Mouse (Mus musculus): ENCODE measurements around the gene Ttc28.
A peak's percentile ranks its signal among the peaks of the same experiment; 100 is the strongest.

Gene Ttc28

DNA sequence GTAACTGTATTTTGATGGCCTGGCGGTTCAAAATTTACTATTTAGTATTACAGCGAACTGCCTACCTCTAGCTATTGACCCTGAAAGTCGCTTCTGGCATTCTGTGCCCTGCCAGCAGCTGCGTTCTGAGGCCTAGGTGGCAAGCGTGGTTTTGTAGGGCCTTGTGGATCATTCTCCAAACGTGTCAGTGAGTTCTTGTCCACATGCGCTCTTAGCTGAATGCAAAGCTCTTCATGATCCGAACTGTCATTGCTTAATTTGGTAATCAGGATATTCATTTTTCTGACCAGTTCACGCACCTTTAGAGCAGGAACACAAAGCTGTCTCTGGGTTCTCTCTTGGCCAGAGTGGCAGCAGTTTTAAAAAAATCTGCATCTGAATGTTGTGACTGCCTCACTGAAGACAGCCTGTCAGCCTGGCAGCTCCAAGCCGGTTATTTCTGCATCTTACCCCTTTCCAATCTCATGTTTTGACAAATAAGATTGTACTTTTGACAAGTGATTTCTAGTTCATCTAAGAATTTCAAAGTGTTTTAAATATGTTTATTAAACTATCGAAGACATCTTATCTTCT lies 88.0 kb downstream of the Ttc28 start:
- no peak for DNase-seq

DNA sequence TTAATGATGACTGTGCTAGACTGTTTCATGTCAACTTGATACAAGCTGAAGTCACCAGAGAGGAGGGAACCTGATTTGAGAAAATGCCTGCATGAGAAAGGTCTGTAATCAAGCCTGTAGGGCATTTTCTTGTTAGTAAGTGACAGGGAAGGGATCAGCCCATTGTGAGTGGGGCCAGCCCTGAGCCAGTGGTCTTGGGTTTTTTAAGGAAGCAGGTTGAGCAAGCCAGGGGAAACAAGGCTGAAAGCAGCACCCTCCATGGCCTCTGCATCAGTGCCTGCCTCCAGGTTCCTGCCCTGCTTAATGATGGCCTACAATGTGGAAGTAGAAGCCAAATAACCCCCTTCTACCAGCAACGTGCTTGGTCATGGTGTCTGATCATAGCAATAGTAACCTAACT lies 89.0 kb downstream of the Ttc28 start:
- no peak for DNase-seq

DNA sequence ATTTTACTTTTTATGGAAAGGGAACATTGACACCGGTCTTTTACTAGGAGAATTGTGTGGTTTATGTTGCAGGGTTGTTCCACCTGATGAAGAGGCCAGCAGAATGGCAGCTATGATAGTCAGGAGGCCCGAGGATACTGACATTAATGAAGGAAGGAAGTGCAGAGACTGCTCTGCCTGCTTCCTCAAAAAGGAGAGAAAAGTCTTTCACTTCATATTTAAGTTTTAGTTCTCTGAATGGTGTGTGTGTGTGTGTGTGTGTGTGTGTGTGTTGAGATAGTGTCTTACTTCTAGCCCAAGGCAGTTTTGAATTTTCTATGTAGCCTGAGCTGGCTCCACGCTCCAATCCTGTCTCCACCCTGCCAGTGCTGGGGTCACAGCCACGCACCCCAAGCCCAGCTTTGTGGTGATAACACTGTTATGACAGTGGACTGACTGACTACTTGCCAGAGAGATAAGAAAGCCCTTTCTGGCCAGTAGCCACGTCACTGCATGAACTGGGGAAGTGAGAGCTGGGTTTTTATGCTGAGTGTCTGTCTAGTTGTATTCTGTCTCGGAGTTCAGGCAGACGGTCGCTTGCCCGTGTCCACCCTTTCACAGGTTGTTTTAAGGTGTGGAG lies 90.7 kb downstream of the Ttc28 start:
- peak; percentile 49 for DNase-seq

DNA sequence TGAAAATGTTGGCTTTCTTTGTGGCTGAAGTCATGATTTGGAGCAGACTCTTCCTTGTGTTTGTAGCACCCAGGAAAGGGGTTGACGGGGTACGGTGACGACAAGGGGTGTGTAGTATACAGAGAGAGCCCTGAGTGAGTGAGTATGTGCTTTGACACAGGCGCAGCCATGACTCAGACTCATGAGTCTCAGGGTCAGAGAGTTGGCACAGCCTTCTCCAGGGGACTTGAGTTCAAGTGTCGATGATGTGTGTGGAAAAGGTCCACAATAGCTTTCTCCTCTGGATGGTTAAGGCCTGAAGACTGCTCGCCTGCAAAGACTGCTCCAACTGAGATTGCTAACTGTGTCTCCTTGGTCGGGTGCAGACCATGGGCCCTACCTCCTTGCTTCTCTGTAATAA lies 97.1 kb downstream of the Ttc28 start:
- DNase-seq, result no peak

DNA sequence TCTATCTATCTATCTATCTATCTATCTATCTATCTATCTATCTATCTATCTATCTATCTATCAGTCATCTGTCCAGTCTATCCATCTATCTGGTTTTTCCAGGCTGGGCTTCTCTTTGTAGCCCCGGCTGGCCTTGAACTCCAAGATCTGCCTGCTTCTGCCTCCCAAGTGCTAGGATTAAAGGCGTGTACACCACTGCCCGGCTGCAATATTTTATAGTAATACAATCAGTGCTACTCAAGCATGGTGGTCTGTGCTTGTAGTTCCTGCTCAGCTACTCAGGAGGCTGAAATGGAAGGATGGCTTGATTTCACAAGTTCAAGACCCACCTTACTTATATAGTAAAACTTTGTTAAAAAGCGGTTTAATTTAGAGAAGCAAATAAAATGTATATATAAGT lies 98.2 kb downstream of the Ttc28 start:
- no peak for DNase-seq

DNA sequence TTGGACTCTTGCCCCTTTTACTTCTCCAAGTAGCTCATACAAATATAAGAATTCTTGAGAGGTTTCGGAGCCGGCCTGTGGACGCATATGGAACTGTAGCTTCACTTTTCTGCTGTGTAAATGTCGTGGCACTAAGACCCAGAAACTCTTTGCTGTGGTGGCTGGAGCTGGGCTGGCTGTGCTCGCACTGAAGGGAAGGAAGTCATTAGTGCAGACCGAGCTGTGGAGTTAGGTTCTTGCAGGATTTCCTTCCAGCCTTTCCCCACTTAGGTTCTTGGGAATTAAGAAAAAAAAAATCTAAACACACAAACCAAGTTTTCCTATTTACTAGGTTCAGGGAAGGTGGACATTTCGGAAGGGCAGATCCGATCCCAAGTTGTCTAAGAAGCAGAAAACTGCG lies 98.9 kb downstream of the Ttc28 start:
- peak; percentile 71 for DNase-seq

DNA sequence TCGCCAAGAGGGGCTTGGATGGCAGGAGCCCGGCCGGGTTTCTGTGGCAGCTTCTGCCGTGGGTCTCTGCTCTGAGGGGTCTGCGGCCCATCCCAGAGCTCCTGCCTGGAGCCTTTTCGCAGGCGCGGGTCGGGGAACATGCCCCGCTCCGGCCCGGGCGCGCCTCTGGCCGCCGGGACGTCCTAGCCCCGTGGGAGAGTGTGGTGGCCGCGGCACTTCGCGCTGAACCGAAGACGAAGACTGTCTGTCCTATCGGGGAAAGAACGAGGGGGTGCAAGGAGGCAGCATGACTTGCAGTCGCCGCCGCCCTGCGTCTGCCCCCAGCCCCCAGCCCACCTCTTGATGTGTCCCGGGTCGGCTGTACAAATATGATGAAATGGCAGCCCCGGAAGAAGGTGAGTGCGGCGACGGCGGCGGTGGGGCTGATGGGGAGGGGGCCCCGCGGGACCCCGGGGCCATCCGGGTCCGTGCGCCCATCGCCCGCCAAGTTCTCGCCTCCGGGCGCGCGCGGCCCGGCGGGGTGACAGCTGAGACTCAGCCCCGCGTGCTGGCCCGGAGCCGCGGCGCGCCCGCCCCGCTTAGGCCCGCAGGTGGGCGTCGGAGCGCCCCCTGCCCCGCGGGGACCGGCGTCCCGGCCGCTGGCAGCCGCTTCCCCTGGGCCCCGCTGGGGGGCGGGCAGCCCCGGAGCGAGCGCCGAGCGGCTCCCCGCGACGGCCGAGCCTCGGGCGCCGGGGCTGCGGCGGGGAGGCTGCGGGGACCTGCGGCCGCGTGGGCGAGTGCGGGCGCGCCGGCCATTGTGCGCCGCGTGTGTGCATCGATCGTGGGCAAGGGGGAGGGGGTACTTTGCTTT lies 99.6 kb downstream of the Ttc28 start:
- DNase-seq, result no peak

DNA sequence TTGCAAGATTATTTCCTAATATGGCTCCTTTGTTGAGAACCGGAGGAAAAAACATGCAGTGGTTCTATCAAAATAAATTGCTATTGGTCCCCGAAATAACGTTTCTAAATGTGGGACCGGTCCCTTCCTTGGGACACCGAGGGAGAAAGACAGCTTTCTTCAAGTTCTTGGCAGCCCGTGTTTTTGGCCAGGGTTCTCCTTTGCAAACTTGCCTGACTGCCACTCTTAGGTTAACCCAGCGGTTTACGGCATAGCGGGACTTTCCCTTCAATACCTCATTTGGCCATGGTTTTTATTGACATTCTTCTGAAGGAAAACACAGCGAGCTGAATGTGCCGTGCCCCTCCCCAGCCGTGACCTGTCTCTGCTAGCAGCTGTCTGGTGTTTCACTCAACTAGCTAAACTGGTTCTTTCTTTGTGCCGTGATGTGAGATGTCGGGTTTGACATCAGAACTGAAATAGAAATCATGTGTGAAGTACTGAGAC lies 100.3 kb downstream of the Ttc28 start:
- DNase-seq, result no peak

DNA sequence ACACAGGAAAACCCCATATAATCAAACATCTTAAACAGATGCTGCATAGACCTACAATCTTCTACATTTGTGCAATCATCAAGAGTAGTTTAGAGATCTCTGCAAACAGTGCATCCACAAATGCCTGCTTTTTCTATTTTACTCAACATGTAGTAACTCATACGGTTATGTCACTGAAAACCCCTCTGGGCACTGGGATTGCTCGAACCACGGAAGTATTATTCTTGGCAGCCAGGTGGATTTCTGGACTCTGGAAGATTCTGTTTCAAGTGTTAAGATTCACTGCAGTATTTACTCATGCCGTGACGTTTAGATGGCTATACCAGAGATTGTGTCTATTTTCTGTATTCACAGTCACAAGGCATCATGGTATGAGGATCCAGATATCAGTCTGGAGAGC lies 101.0 kb downstream of the Ttc28 start:
- no peak for DNase-seq

DNA sequence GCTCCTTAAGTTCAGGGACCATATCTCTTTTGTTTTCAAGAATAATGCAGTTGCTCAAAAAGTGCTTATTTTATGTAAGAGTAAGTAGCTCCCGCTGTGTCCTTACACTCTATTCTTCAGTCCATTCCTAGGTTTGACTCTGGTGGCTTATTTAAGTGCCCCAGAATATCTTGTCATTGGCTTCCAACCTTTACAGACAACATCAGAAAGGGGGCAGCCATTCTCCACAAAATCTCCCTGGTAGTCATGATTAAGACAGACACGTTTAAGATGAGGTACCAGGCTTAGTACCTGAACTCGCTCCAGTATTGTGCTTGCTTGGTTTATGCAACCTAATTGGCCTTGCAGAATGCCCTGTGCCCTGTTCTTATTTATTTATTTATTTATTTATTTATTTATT lies 102.8 kb downstream of the Ttc28 start:
- DNase-seq, result no peak

DNA sequence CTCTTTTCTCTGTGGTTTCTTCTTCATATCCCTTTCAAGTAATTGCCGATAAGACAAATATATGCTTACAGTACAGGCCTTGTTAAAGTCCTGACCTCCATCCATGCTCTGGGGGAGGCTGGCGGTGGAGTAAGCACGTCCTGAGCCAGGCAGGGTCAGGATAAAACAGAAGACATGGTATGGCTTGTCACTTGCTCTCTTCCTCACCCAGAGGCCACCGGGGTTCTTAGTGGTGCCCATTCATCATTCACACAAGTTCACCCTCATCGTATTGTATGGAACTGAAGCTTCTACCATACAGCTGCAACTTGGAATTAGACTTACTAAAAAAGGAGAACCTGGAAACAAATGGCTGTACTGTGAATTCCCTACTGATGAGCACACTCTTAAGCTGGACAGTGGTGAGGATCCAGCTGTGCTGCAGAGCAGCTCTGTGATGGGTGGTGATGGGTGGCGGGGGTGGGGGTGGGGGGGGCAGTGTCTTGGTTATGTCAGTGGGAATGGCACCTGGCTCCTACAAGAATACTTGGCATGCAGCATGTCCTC lies 104.6 kb downstream of the Ttc28 start:
- no peak for DNase-seq

DNA sequence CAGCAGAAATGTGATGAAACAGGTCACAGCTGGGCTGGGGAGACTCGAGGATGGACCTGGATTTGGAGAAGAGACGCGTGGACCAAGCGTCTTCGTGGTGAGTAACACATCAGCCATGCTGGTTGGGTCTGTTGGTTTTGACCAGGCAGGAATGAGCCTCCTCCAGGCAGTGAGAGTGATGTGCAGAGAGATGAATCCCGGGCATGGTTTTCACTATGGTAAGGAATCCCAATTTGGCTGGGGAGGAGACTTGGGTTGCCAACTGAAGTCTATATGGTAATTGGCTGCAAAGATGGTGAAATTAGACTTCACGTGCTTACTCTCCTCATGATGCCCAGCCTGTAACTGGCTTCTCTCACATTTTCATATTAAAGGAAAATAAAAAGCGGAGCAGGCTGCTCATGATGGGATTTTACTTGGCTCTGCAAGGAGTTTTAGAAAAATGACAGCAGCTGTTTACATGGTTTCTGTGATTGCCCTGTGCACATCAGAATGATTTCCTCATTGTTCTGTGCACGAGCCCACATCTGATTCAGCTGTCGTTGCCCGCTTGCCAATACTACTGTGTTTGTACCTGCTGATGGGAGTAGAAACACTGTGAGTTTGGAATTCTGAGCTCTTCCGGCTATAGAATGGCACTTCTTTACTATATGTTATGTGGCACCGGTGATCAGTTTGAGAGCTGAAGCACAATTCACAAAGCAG lies 117.4 kb downstream of the Ttc28 start:
- DNase-seq, result peak; percentile 35

DNA sequence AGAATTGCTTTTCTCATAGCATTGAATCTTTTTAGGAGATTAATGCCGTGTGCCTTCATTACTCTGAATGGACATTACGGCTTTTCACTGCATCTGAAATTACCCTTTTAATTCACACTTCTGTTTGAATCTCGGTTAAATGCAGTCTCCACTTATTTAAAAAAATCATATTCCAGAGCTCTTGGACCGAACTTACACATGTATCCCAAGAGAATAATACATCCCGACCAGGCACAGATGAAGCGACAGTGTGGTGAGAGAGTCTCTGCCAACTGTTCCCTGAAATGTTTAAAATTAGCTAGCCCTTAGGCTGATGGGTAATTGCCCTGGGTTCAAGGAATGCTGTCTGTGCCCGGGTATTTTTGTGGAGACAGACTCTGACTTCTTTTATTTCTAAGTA lies 118.1 kb downstream of the Ttc28 start:
- DNase-seq, result no peak

DNA sequence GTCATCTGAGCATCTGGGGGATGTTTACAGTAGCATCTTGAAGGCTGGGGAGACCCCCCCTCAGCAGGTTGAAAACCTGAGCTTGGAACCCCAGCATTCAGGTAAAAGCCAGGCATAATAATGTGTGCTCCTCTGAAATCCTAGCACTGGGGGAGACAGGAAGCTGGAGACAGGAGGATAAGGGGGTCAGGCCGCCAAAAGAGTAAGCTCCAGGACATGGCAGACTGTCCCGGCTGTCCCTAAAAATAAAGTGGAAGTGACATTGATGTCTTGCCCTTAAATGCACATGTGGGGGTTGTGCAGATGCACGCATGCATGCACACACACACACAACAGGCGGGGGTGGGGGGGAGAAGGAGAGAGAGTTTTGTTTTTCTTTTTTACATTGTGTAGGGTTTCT lies 118.7 kb downstream of the Ttc28 start:
- no peak for DNase-seq

DNA sequence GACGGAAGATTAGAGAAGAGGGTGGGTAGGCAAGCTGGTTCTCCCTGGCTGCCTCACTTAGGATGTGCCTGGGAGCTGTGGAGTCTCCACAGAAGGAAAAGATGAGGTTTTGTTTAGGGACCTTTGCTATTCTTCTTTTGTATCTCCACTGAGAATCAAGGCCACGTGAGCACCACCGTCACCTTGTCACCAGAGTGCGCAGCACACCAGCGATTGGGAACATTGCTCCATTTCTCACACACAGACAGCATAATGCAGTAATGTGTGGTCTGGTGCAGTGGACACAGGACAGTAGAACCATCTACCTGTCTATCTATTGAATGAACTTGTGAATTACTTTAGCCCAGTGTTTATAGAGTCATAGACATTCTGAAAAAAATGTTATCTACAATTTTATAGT lies 121.3 kb downstream of the Ttc28 start:
- no peak for DNase-seq

DNA sequence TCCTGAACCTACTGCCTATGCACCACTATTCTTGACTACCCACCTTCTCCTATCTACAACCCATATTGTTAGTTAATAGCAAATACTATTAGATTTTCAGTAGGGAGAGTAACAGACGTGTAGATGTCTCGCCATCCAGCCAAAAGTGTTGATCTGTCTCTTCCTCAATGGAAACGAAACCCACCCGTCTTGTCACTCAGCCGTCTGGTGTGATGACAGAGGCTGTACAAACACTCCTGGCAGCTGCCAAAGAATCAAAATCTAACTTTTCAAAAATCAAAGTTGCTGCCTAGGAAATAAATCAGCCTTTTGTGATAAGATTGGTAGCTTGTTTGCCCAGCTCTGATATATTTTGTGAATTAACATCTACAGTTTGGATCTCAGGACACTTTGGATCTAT lies 123.6 kb downstream of the Ttc28 start:
- no peak for DNase-seq

DNA sequence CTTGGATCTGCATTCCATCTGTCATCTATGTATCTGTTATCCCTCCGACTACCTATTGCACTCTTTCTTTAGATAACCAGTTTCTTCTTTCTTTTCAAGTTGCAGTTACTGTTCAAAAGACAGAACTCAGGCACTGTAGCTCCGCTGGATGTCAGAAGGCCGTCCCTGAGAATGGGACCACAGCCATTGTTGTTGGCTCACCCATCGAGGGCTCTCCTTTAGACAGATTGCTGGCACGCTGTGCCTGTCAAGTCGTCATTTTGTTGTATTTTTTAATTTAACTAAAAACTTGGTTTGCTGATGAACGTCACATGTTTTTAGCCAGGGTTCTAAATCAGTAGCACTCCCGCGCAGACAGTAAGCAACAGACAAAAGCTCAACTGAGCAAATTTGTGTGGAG lies 124.1 kb downstream of the Ttc28 start:
- DNase-seq, result no peak

DNA sequence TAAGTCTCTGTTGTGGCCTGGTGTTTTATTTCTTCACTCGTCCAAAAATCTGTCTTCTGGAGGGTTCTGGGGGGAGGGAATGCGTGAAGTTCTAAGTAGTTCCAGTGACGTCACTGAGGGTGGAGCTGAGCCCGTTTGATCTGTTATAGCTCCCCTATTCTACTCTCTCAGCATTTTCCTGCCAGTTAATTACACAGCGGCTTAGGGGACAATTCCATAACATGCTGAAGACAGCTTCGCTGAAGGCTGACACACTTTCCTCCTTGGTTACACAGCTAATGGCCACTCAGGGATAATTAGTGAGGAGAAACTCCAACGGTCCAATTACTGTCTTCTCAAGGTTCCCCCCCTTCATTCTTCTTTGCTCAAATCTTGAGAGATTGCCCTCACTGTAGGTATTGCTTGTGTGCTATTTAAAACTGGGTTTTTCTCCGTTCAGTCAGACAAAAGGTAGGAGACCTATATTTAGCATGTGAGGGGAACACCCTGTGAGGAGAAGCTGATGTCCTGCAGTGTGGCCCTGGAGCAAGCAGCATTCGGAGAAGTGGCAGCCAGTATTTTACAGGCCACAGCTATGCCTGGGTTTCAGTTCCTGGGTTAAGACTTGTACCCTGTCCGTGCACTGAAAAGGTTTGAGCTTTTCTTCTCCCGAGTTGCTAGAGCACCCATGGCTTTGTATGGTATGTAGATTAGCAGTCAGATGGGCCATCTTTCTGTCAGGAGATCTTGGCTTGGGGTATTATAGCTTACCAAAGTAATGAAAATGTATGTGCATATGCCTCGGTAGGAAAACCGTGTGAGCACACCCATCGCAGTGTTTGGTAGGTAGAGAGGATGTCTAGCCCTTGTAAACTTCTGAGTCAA lies 126.9 kb downstream of the Ttc28 start:
- DNase-seq, result no peak

DNA sequence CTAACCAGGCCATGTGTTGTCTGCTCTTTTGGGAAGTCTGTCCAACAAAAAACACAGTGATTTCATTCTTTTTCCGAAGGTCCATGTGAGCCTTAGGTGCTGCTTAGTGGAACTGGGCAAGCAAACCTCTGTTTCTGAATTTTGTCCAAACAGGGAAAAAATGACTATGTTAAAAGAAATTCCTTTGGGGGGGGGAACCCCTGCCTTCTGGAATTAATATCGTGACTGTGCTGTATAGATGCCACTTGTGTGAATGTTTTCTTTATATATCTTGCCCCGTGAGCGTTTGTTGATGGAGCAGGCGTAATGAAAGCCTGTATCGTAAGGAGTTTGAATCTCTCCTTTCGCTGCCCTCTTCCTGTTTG lies 127.5 kb downstream of the Ttc28 start:
- no peak for DNase-seq

DNA sequence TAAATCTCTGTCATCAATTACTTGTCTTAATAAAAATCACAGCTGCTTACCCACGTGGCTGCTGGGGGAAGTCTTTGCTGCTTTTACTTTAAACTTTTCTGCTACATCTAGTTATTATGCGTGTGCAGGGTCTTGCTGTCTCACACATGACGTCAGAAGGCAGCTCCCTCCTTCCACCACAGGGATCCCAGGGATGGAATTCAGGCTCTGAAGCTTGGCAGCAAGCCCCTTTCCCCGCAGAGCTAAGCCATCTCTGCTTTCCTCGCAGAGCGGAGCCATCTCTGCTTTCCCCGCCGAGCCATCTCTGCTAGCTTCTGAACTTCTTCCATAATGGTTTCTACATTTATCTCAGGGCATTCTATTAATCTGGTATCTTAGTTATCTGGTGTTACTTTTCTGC lies 128.3 kb downstream of the Ttc28 start:
- DNase-seq, result no peak

DNA sequence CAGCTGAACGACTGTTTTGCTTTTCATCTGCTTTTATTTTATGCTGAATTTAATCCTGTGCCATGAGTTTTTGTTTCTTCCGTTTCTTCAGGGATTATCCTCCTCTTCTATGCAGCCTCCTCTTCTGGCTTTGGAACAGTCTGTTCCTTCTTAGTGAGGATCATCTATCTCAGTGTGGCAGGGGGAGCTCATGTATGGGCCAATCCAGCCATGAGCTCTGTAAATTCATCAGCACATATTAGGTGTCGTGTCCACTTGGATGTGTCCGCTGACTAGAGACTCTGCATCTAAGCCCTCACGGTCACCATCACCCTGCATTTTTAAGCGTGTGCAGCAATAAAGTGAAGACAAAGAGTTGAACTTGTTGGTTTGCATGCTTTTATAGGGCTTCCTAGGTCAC lies 128.8 kb downstream of the Ttc28 start:
- no peak for DNase-seq

DNA sequence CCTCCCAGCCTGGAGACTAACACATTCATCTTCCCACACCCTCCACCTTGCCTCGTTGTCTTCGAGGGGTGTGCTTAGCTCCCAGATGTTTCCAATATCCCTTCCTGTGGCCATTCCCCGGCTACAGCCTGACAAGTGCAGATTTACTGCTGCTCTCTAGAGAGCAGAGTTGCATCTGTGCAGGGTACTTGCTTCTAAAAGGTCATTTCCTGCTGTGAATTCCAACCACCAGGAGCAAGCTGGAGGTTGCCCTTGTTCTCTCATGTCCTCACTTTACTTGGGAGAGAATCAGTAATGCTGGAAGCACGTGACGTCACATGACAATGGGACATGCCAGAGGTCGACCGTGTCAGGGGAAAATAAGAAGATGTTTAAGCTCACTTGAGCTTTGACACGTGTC lies 131.7 kb downstream of the Ttc28 start:
- no peak for DNase-seq

Data from layer of hippocampus, adult 9-11 months (tissue).